Mouse (Mus musculus) limb, embryonic 11.5 days (tissue): ENCODE measurements at regions not wholly inside any gene's neighbourhood (a gene's known extent, or its start where the extent isn't known, plus 50 kb on each side); places are given as distances from the start of the nearest gene placed in this dataset.

ENCODE experiments used
- ATAC-seq: fragments of 200-750 bp; cut with Nextera tagmentation; 2 replicates; pipeline ENCODE4 v1.8.0; 2017; ENCODE audit warnings: low read depth; ENCODE audit not compliant: insufficient number of reproducible peaks, low FRiP score, low TSS enrichment
- DNase-seq: peaks from one replicate; pipeline ENCODE4 v3.0.0-alpha.2; 2015; ENCODE audit warnings: low spot score
- H3K27ac ChIP-seq: fragments of 300-500 bp; sonication (generic); replicated peaks from 2 replicates; pipeline ENCODE4 v1.5.1; 2014; ENCODE audit warnings: low read depth, mild to moderate bottlenecking, low read length
- H3K27me3 ChIP-seq: fragments of 300-500 bp; sonication (generic); 2 replicates; pipeline ENCODE4 v1.6.1; 2014; ENCODE audit warnings: mild to moderate bottlenecking, low read length, mixed read lengths; ENCODE audit not compliant: control insufficient read depth, insufficient read depth
- H3K36me3 ChIP-seq: fragments of 300-500 bp; sonication (generic); 2 replicates; pipeline ENCODE4 v1.6.1; 2014; ENCODE audit warnings: mild to moderate bottlenecking, low read length, moderate library complexity, mixed read lengths; ENCODE audit not compliant: control insufficient read depth, insufficient read depth
- H3K4me1 ChIP-seq: fragments of 300-500 bp; sonication (generic); 2 replicates; pipeline ENCODE4 v1.6.1; 2014; ENCODE audit warnings: low read length, mixed read lengths; ENCODE audit not compliant: control insufficient read depth, insufficient read depth
- H3K4me2 ChIP-seq: fragments of 300-500 bp; sonication (generic); 2 replicates; pipeline ENCODE4 v1.6.1; 2014; ENCODE audit warnings: low read depth, mild to moderate bottlenecking, moderate library complexity; ENCODE audit not compliant: severe bottlenecking
- H3K4me3 ChIP-seq: fragments of 300-500 bp; sonication (generic); 2 replicates; pipeline ENCODE4 v1.5.1; 2014; ENCODE audit warnings: low read depth, low read length
- H3K9ac ChIP-seq: fragments of 300-500 bp; sonication (generic); 2 replicates; pipeline ENCODE4 v1.6.1; 2014; ENCODE audit warnings: mild to moderate bottlenecking, low read length
- H3K9me3 ChIP-seq: fragments of 300-500 bp; sonication (generic); 2 replicates; pipeline ENCODE4 v1.6.1; 2016; ENCODE audit warnings: low read length; ENCODE audit not compliant: control insufficient read depth
- WGBS: fragments of 180-500 bp; shearing (Covaris S2); extraction: QIAGEN DNeasy Blood & Tissue Kit; methylation state at CpG from one replicate; pipeline ENCODE4 v1.1.7; 2014; 5-methylcytosine and 5-hydroxymethylcytosine counted together

- Histone ChIP-seq H3K4me2 (no peak overlapping the region), H3K4me3 (no peak overlapping the region), H3K9me3 (no peaks in the 10 kb centered on the region), H3K27ac (no peak overlapping the region), H3K4me1 (no peaks in the 10 kb centered on the region), H3K9ac (no peak overlapping the region), H3K36me3 (no peaks in the 10 kb centered on the region), H3K27me3 (no peaks in the 10 kb centered on the region)
- 86% methylated on average over 2 of the region's 2 CpGs for WGBS
- ATAC-seq (no peak), DNase-seq (no peak)
Observed at GRCm38 (mm10) chr15:37124951-37125350, 117.4 kb upstream of the Zfp706 start.

GRCm38 (mm10) chr15:37124299-37124698 lies 116.7 kb upstream of the Zfp706 start:
- no peak overlapping the region for H3K27ac ChIP-seq
- ATAC-seq = no peak
- no peak overlapping the region for H3K9ac ChIP-seq
- H3K27me3 ChIP-seq = no peaks in the 10 kb centered on the region
- no peaks in the 10 kb centered on the region for H3K9me3 ChIP-seq
- no peak overlapping the region for H3K4me3 ChIP-seq
- H3K4me2 ChIP-seq = no peak overlapping the region
- DNase-seq = no peak
- H3K4me1 ChIP-seq = no peaks in the 10 kb centered on the region
- WGBS = 83% methylated on average over 7 of the region's 7 CpGs
- no peaks in the 10 kb centered on the region for H3K36me3 ChIP-seq

GRCm38 (mm10) chr15:37120381-37120780 lies 112.8 kb upstream of the Zfp706 start:
- ATAC-seq (no peak), DNase-seq (peak; percentile 91)
- Histone ChIP-seq H3K9me3 (no peaks in the 10 kb centered on the region), H3K4me1 (no peaks in the 10 kb centered on the region), H3K4me3 (no peak overlapping the region), H3K4me2 (no peak overlapping the region), H3K9ac (no peak overlapping the region), H3K36me3 (no peaks in the 10 kb centered on the region), H3K27me3 (no peaks in the 10 kb centered on the region), H3K27ac (no peak overlapping the region)
- WGBS = 26% methylated on average over 6 of the region's 6 CpGs

GRCm38 (mm10) chr15:37114119-37114518 lies 106.5 kb upstream of the Zfp706 start:
- ATAC-seq (no peak), DNase-seq (peak; percentile 94)
- H3K9ac ChIP-seq = no peak overlapping the region
- H3K36me3 ChIP-seq = no peaks in the 10 kb centered on the region
- peaks cover 4% of the 10 kb centered on the region; the same call in 1 of the 2 replicates for H3K9me3 ChIP-seq
- WGBS = 15% methylated on average over 8 of the region's 8 CpGs
- no peak overlapping the region for H3K4me3 ChIP-seq
- no peak overlapping the region for H3K27ac ChIP-seq
- no peak overlapping the region for H3K4me2 ChIP-seq
- no peaks in the 10 kb centered on the region for H3K27me3 ChIP-seq
- H3K4me1 ChIP-seq = no peaks in the 10 kb centered on the region

GRCm38 (mm10) chr15:37110462-37110861 lies 102.9 kb upstream of the Zfp706 start:
- no peak overlapping the region for H3K27ac ChIP-seq
- ATAC-seq = no peak

GRCm38 (mm10) chr15:37102035-37102555 lies 94.5 kb upstream of the Zfp706 start:
- no peak overlapping the region for H3K4me2 ChIP-seq
- no peaks in the 10 kb centered on the region for H3K27me3 ChIP-seq
- H3K27ac ChIP-seq = no peak overlapping the region
- WGBS = 70% methylated on average over 2 of the region's 2 CpGs
- DNase-seq (no peak), ATAC-seq (no peak)
- no peaks in the 10 kb centered on the region; the same call in 1 of the 2 replicates for H3K9me3 ChIP-seq
- H3K9ac ChIP-seq = no peak overlapping the region
- no peak overlapping the region for H3K4me3 ChIP-seq
- H3K4me1 ChIP-seq = no peaks in the 10 kb centered on the region; the same call in 1 of the 2 replicates
- no peaks in the 10 kb centered on the region for H3K36me3 ChIP-seq

More at GRCm38 (mm10) chr15:37110462-37110861, 102.9 kb upstream of the Zfp706 start:
- H3K4me2 ChIP-seq = no peak overlapping the region
- no peak overlapping the region for H3K4me3 ChIP-seq
- peaks cover 4% of the 10 kb centered on the region; the same call in 1 of the 2 replicates for H3K9me3 ChIP-seq
- no peak for DNase-seq
- no peaks in the 10 kb centered on the region for H3K36me3 ChIP-seq
- WGBS = 92% methylated on average over 14 of the region's 14 CpGs
- H3K4me1 ChIP-seq = no peaks in the 10 kb centered on the region
- H3K27me3 ChIP-seq = no peaks in the 10 kb centered on the region
- no peak overlapping the region for H3K9ac ChIP-seq

GRCm38 (mm10) chr15:37101419-37101818 lies 93.8 kb upstream of the Zfp706 start:
- Histone ChIP-seq H3K36me3 (no peaks in the 10 kb centered on the region), H3K9me3 (no peaks in the 10 kb centered on the region; the same call in 1 of the 2 replicates), H3K27me3 (no peaks in the 10 kb centered on the region), H3K27ac (no peak overlapping the region), H3K4me2 (no peak overlapping the region), H3K9ac (no peak overlapping the region), H3K4me3 (no peak overlapping the region), H3K4me1 (no peaks in the 10 kb centered on the region; the same call in 1 of the 2 replicates)
- DNase-seq (no peak), ATAC-seq (no peak)
- WGBS = 94% methylated on average over 1 of the region's 1 CpGs

- no peak overlapping the region for H3K4me2 ChIP-seq
- no peaks in the 10 kb centered on the region for H3K36me3 ChIP-seq
- no peaks in the 10 kb centered on the region; the same call in 1 of the 2 replicates for H3K4me1 ChIP-seq
- H3K27me3 ChIP-seq = no peaks in the 10 kb centered on the region
- DNase-seq (no peak), ATAC-seq (no peak)
- H3K27ac ChIP-seq = no peak overlapping the region
- WGBS = 93% methylated on average over 6 of the region's 6 CpGs
- H3K9me3 ChIP-seq = no peaks in the 10 kb centered on the region; the same call in 1 of the 2 replicates
- no peak overlapping the region for H3K4me3 ChIP-seq
- no peak overlapping the region for H3K9ac ChIP-seq
Observed at GRCm38 (mm10) chr15:37100767-37101288, 93.3 kb upstream of the Zfp706 start.
